Mouse (Mus musculus) forebrain, embryonic 11.5 days (tissue): Measurements from ENCODE around the gene Ppp1r9a. TPM values are rescaled to one million over a fixed set of nuclear protein-coding genes. Genes with fewer than 3 reads are reported as not detected.

Experiments
- ATAC-seq: fragments of 200-750 bp; cut with Nextera tagmentation; replicated peaks from 2 replicates; pipeline ENCODE4 v1.8.0; 2017; ENCODE audit warnings: moderate TSS enrichment; ENCODE audit not compliant: low FRiP score
- DNase-seq: peaks from one replicate; pipeline ENCODE4 v3.0.0-alpha.2; 2017; ENCODE audit warnings: low spot score
- H3K27ac ChIP-seq: fragments of 300-500 bp; sonication (generic); 2 replicates; pipeline ENCODE4 v1.5.1; 2014; ENCODE audit warnings: low read depth, low read length
- H3K27me3 ChIP-seq: fragments of 300-500 bp; sonication (generic); 2 replicates; pipeline ENCODE4 v1.6.1; 2014; ENCODE audit warnings: mild to moderate bottlenecking, low read length, mixed read lengths; ENCODE audit not compliant: control insufficient read depth, insufficient read depth
- H3K36me3 ChIP-seq: fragments of 300-500 bp; sonication (generic); 2 replicates; pipeline ENCODE4 v1.6.1; 2014; ENCODE audit warnings: mild to moderate bottlenecking, low read length, moderate library complexity, mixed read lengths; ENCODE audit not compliant: control insufficient read depth, insufficient read depth
- H3K4me1 ChIP-seq: fragments of 300-500 bp; sonication (generic); replicated peaks from 2 replicates; pipeline ENCODE4 v1.6.1; 2014; ENCODE audit warnings: low read length, mixed read lengths; ENCODE audit not compliant: control insufficient read depth, insufficient read depth
- H3K4me2 ChIP-seq: fragments of 300-500 bp; sonication (generic); 2 replicates; pipeline ENCODE4 v1.6.1; 2014; ENCODE audit warnings: low read depth, mild to moderate bottlenecking, low read length, moderate library complexity, mixed read lengths; ENCODE audit not compliant: severe bottlenecking
- H3K4me3 ChIP-seq: fragments of 300-500 bp; sonication (generic); 2 replicates; pipeline ENCODE4 v1.5.1; 2014; ENCODE audit warnings: low read depth, low read length
- H3K9ac ChIP-seq: fragments of 300-500 bp; sonication (generic); 2 replicates; pipeline ENCODE4 v1.6.1; 2014; ENCODE audit warnings: low read length
- H3K9me3 ChIP-seq: fragments of 300-500 bp; sonication (generic); 2 replicates; pipeline ENCODE4 v1.6.1; 2016; ENCODE audit warnings: low read length, mixed read lengths; ENCODE audit not compliant: control insufficient read depth
- WGBS: fragments of 180-500 bp; shearing (Covaris S2); extraction: QIAGEN DNeasy Blood & Tissue Kit; methylation state at CpG from one replicate; pipeline ENCODE4 v1.1.7; 2014; 5-methylcytosine and 5-hydroxymethylcytosine counted together
- polyA plus RNA-seq: library from polyadenylated mRNA; unstranded; fragments of >200 nt; fragmentation: Nextera tagmentation; extraction: Ambion mirVana; gene quantifications from 2 replicates; pipeline ENCODE4 v1.2.1, GENCODE M21; 2014

Gene Ppp1r9a
- polyA plus RNA-seq, 1 experiment from 2014 or later = 29.2 TPM

- ATAC-seq = no peak
- no peaks in the 10 kb centered on the region for H3K27me3 ChIP-seq
- H3K36me3 ChIP-seq = no peaks in the 10 kb centered on the region
- no peak overlapping the region for H3K27ac ChIP-seq
- H3K9me3 ChIP-seq = no peaks in the 10 kb centered on the region
- H3K4me2 ChIP-seq = no peak overlapping the region
- no peaks in the 10 kb centered on the region for H3K4me1 ChIP-seq
- H3K4me3 ChIP-seq = no peak overlapping the region
- H3K9ac ChIP-seq = no peak overlapping the region
- WGBS = 91% methylated on average over 3 of the region's 3 CpGs
- no peak for DNase-seq
These were observed 83.0 kb downstream of the Ppp1r9a start for GRCm38 (mm10) chr6:4985668-4986067.

GRCm38 (mm10) chr6:4987084-4987483, 84.4 kb downstream of the Ppp1r9a start:
- ATAC-seq = no peak
- no peaks in the 10 kb centered on the region for H3K9me3 ChIP-seq
- H3K27ac ChIP-seq = no peak overlapping the region
- no peaks in the 10 kb centered on the region for H3K36me3 ChIP-seq
- no peak overlapping the region for H3K4me3 ChIP-seq
- no peak for DNase-seq
- no peaks in the 10 kb centered on the region for H3K4me1 ChIP-seq
- no peak overlapping the region for H3K4me2 ChIP-seq
- no peak overlapping the region for H3K9ac ChIP-seq
- H3K27me3 ChIP-seq = no peaks in the 10 kb centered on the region
- whole genome bisulfite sequencing = 88% methylated on average over 5 of the region's 5 CpGs

GRCm38 (mm10) chr6:4988688-4989087, 86.0 kb downstream of the Ppp1r9a start:
- H3K9ac ChIP-seq = no peak overlapping the region
- DNase-seq = no peak
- H3K36me3 ChIP-seq = no peaks in the 10 kb centered on the region
- 37% methylated on average over 4 of the region's 4 CpGs for WGBS
- H3K4me1 ChIP-seq = no peaks in the 10 kb centered on the region; the same call in 1 of the 2 replicates
- H3K9me3 ChIP-seq = no peaks in the 10 kb centered on the region
- ATAC-seq = no peak
- H3K4me3 ChIP-seq = no peak overlapping the region
- H3K27ac ChIP-seq = no peak overlapping the region
- no peaks in the 10 kb centered on the region for H3K27me3 ChIP-seq
- H3K4me2 ChIP-seq = no peak overlapping the region

- H3K4me1 ChIP-seq = peaks cover 7% of the 10 kb centered on the region; the same call in 1 of the 2 replicates
- H3K36me3 ChIP-seq = no peaks in the 10 kb centered on the region
- 98% methylated on average over 9 of the region's 9 CpGs for WGBS
- no peak overlapping the region for H3K9ac ChIP-seq
- no peak for DNase-seq
- no peak overlapping the region for H3K27ac ChIP-seq
- H3K9me3 ChIP-seq = no peaks in the 10 kb centered on the region
- H3K27me3 ChIP-seq = no peaks in the 10 kb centered on the region
- H3K4me3 ChIP-seq = no peak overlapping the region
- no peak for ATAC-seq
- no peak overlapping the region for H3K4me2 ChIP-seq
These were observed 89.6 kb downstream of the Ppp1r9a start for GRCm38 (mm10) chr6:4992308-4992707.

- WGBS = 46% methylated on average over 15 of the region's 15 CpGs
- Histone ChIP-seq H3K9ac (0 out of 2 replicates have a peak overlapping the region, but pooled peaks have one; percentile 16), H3K27ac (no peak overlapping the region), H3K4me3 (no peak overlapping the region), H3K36me3 (no peaks in the 10 kb centered on the region), H3K27me3 (no peaks in the 10 kb centered on the region), H3K4me2 (0 out of 2 replicates have a peak overlapping the region, but pooled peaks have one; percentile 8), H3K9me3 (no peaks in the 10 kb centered on the region), H3K4me1 (peaks cover 7% of the 10 kb centered on the region; the same call in 1 of the 2 replicates)
- DNase-seq (no peak), ATAC-seq (peak; percentile 47; the same call in 1 of the 2 replicates)
These were observed 91.0 kb downstream of the Ppp1r9a start for GRCm38 (mm10) chr6:4993600-4994160.

- Histone ChIP-seq H3K36me3 (no peaks in the 10 kb centered on the region), H3K4me2 (0 out of 2 replicates have a peak overlapping the region, but pooled peaks have one; percentile 8), H3K9ac (0 out of 2 replicates have a peak overlapping the region, but pooled peaks have one; percentile 16), H3K4me3 (no peak overlapping the region), H3K9me3 (no peaks in the 10 kb centered on the region), H3K27ac (no peak overlapping the region), H3K4me1 (peaks cover 7% of the 10 kb centered on the region; the same call in 1 of the 2 replicates), H3K27me3 (no peaks in the 10 kb centered on the region)
- DNase-seq (no peak), ATAC-seq (peak; percentile 60; the same call in 1 of the 2 replicates)
- 45% methylated on average over 14 of the region's 14 CpGs for WGBS
These were observed 91.6 kb downstream of the Ppp1r9a start for GRCm38 (mm10) chr6:4994161-4994919.

- Histone ChIP-seq H3K36me3 (no peaks in the 10 kb centered on the region), H3K9me3 (no peaks in the 10 kb centered on the region), H3K4me2 (no peak overlapping the region), H3K9ac (no peak overlapping the region), H3K4me3 (no peak overlapping the region), H3K27ac (no peak overlapping the region), H3K4me1 (peaks cover 7% of the 10 kb centered on the region; the same call in 1 of the 2 replicates), H3K27me3 (no peaks in the 10 kb centered on the region)
- ATAC-seq (no peak), DNase-seq (no peak)
- 95% methylated on average over 6 of the region's 6 CpGs for WGBS
These were observed 94.9 kb downstream of the Ppp1r9a start for GRCm38 (mm10) chr6:4997599-4997998.

GRCm38 (mm10) chr6:4998929-4999328, 96.2 kb downstream of the Ppp1r9a start:
- Histone ChIP-seq H3K4me2 (no peak overlapping the region), H3K27me3 (no peaks in the 10 kb centered on the region), H3K9ac (no peak overlapping the region), H3K4me1 (peaks cover 5% of the 10 kb centered on the region; the same call in 1 of the 2 replicates), H3K36me3 (no peaks in the 10 kb centered on the region), H3K9me3 (no peaks in the 10 kb centered on the region), H3K27ac (no peak overlapping the region), H3K4me3 (no peak overlapping the region)
- WGBS = 50% methylated on average over 4 of the region's 4 CpGs
- no peak for DNase-seq
- ATAC-seq = no peak
